Mouse (Mus musculus) embryonic fibroblast, embryonic 13.5 days (primary cell): ENCODE data around the gene Abca3.

ENCODE experiments used
- CTCF ChIP-seq: IDR thresholded peaks from 2 replicates; pipeline ENCODE4 v1.5.1; 2011; ENCODE audit warnings: mild to moderate bottlenecking, control low read depth, low read length, moderate library complexity, borderline replicate concordance; ENCODE audit not compliant: insufficient read depth
- POLR2A ChIP-seq: IDR thresholded peaks from 2 replicates; pipeline ENCODE4 v1.6.1; 2011; ENCODE audit warnings: low read depth, mild to moderate bottlenecking, control low read depth, low read length, moderate library complexity

DNA sequence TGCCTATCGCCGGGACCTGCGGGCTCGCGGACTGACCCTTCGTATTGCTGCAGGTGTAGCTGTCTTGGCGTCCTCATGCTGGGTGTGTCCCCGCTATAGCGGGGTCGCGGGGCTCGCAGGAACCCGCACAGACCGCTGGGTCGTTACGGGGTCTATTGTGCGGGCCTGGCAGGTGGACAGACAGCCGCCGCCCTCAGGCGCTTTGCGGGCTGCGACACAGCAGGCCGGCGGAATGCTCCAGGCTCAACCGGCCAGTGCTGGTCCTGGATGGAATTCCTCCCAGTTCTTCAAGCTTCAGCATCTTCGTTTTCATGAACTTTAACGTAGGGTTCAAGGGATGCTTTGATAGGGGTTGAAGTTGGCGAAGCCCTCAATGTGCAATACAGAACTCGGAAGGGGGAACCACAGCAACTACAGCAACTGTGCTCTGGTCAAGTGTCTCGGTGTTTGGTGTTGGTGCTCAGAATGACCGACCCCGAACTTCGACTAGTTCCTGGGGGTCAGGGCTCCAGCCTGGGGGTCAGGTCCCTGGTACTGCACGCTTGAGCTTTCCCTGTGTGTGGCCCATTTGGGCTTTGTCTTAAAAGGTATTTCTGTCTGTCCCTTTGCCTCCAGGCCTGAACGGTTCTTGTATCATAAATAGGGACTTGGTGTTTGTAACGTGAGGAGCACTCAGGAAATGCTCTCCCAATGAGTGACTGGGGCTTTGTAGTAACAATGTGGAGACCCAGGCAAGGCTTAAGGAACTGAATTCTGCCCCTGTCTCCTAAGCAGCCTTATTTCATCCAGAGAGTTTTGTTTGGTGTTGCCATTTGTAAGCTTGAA lies 832 bp downstream of the Abca3 start:
- TF ChIP-seq POLR2A (no peak), CTCF (no peak)
